Mouse (Mus musculus): ENCODE results near the gene Trim46. TPM values are rescaled to one million over a fixed set of nuclear protein-coding genes. Genes with fewer than 3 reads are reported as not detected.
A peak's percentile ranks its signal among the peaks of the same experiment; 100 is the strongest.

Gene Trim46
- total and polyA plus RNA-seq, 3 experiments, result 0.76 to 10.1 (median 2.7) TPM

GRCm38 (mm10) chr3:89251365-89251895 is 5.3 kb upstream of the Trim46 start:
- peak; percentile 73 for DNase-seq (ENCODE audit: low spot score)
- ATAC-seq (ENCODE audit: extremely low read depth, insufficient number of reproducible peaks, low FRiP score, poor library complexity, severe bottlenecking), result peak; percentile 32
- Histone ChIP-seq H3K36me3 (replicated peaks) (peaks cover 28% of the 10 kb centered on the region), H3K9me3 (replicated peaks) (no peaks in the 10 kb centered on the region), H3K4me3 (ENCODE audit: low read depth, low read length) (peak overlapping the region; percentile 58; the same call in 1 of the 2 replicates), H3K27me3 (ENCODE audit: insufficient read depth, low read length) (peaks cover 33% of the 10 kb centered on the region), H3K4me1 (ENCODE audit: insufficient read depth, low read depth, low read length) (peaks cover 50% of the 10 kb centered on the region)
- TF ChIP-seq GATA1 (IDR thresholded peaks at IDR 0.05; ENCODE audit: borderline replicate concordance, low read length) (no peak), POLR2AphosphoS5 (IDR thresholded peaks at IDR 0.05; ENCODE audit: insufficient replicate concordance, low read depth, low read length) (no peak), CTCF (IDR thresholded peaks at IDR 0.05; ENCODE audit: low read depth, low read length) (no peak), GATA2 (IDR thresholded peaks at IDR 0.05; ENCODE audit: borderline replicate concordance, low read depth, low read length) (no peak), TAL1 (conservative IDR thresholded peaks at IDR 0.05; ENCODE audit: low read depth, low read length) (no peak)

- no peak overlapping the region for H3K4me3 ChIP-seq (ENCODE audit: low read depth, low read length)
- no peak for DNase-seq (ENCODE audit: low spot score)
These were observed 4.4 kb upstream of the Trim46 start for GRCm38 (mm10) chr3:89250435-89251040.

GRCm38 (mm10) chr3:89247466-89247865 is 1.4 kb upstream of the Trim46 start:
- ATAC-seq (ENCODE audit: extremely low read depth, insufficient number of reproducible peaks, low FRiP score, poor library complexity, severe bottlenecking) (no peak), DNase-seq (ENCODE audit: low spot score) (no peak)
- peaks cover 28% of the 10 kb centered on the region for H3K36me3 ChIP-seq (replicated peaks)
- no peak for TF ChIP-seq POLR2AphosphoS5 (IDR thresholded peaks at IDR 0.05; ENCODE audit: insufficient replicate concordance, low read depth, low read length)
- no peak for TF ChIP-seq GATA2 (IDR thresholded peaks at IDR 0.05; ENCODE audit: borderline replicate concordance, low read depth, low read length)
- TF ChIP-seq TAL1 (conservative IDR thresholded peaks at IDR 0.05; ENCODE audit: low read depth, low read length), result no peak
- TF ChIP-seq GATA1 (IDR thresholded peaks at IDR 0.05; ENCODE audit: borderline replicate concordance, low read length), result no peak
- no peak for TF ChIP-seq CTCF (IDR thresholded peaks at IDR 0.05; ENCODE audit: low read depth, low read length)
- no peaks in the 10 kb centered on the region for H3K9me3 ChIP-seq (replicated peaks)
- H3K4me3 ChIP-seq (ENCODE audit: low read depth, low read length), result no peak overlapping the region; the same call in 1 of the 2 replicates
- H3K4me1 ChIP-seq (ENCODE audit: insufficient read depth, low read depth, low read length), result peaks cover 71% of the 10 kb centered on the region
- H3K27me3 ChIP-seq (ENCODE audit: insufficient read depth, low read length), result peaks cover 25% of the 10 kb centered on the region

More at GRCm38 (mm10) chr3:89250435-89251040, 4.4 kb upstream of the Trim46 start:
- peaks cover 57% of the 10 kb centered on the region for H3K4me1 ChIP-seq (ENCODE audit: insufficient read depth, low read depth, low read length)
- peaks cover 28% of the 10 kb centered on the region for H3K36me3 ChIP-seq (replicated peaks)
- H3K27me3 ChIP-seq (ENCODE audit: insufficient read depth, low read length), result peaks cover 27% of the 10 kb centered on the region
- peak; percentile 41; the same call in 1 of the 2 replicates for TF ChIP-seq POLR2AphosphoS5 (IDR thresholded peaks at IDR 0.05; ENCODE audit: insufficient replicate concordance, low read depth, low read length)
- TF ChIP-seq GATA2 (IDR thresholded peaks at IDR 0.05; ENCODE audit: borderline replicate concordance, low read depth, low read length), result no peak
- TF ChIP-seq CTCF (IDR thresholded peaks at IDR 0.05; ENCODE audit: low read depth, low read length), result 0 out of 2 replicates have a peak, but pooled peaks have one; percentile 32
- no peak for TF ChIP-seq TAL1 (conservative IDR thresholded peaks at IDR 0.05; ENCODE audit: low read depth, low read length)
- H3K9me3 ChIP-seq (replicated peaks), result no peaks in the 10 kb centered on the region
- no peak for ATAC-seq (ENCODE audit: extremely low read depth, insufficient number of reproducible peaks, low FRiP score, poor library complexity, severe bottlenecking)

- TF ChIP-seq CTCF (IDR thresholded peaks at IDR 0.05; ENCODE audit: low read depth, low read length), result no peak
- TF ChIP-seq GATA1 (IDR thresholded peaks at IDR 0.05; ENCODE audit: borderline replicate concordance, low read length), result no peak
- no peak for TF ChIP-seq TAL1 (conservative IDR thresholded peaks at IDR 0.05; ENCODE audit: low read depth, low read length)
- TF ChIP-seq POLR2AphosphoS5 (IDR thresholded peaks at IDR 0.05; ENCODE audit: insufficient replicate concordance, low read depth, low read length), result no peak
- no peak for TF ChIP-seq GATA2 (IDR thresholded peaks at IDR 0.05; ENCODE audit: borderline replicate concordance, low read depth, low read length)
- Histone ChIP-seq H3K4me1 (ENCODE audit: insufficient read depth, low read depth, low read length) (peaks cover 59% of the 10 kb centered on the region), H3K4me3 (ENCODE audit: low read depth, low read length) (peak within 1 kb of the TSS; percentile 84), H3K36me3 (replicated peaks) (peaks cover 28% of the 10 kb centered on the region), H3K27me3 (ENCODE audit: insufficient read depth, low read length) (peaks cover 28% of the 10 kb centered on the region), H3K9me3 (replicated peaks) (no peaks in the 10 kb centered on the region)
- ATAC-seq (ENCODE audit: extremely low read depth, insufficient number of reproducible peaks, low FRiP score, poor library complexity, severe bottlenecking), result no peak
- no peak for DNase-seq (ENCODE audit: low spot score)
These were observed 379 bp downstream of the Trim46 start, which contains the start of gene Krtcap2 for GRCm38 (mm10) chr3:89245688-89246171. Gene Krtcap2, plus strand, starts transcription at chr3:89245966.

- peaks cover 53% of the 10 kb centered on the region for H3K4me1 ChIP-seq (ENCODE audit: insufficient read depth, low read depth, low read length)
- no peaks in the 10 kb centered on the region for H3K9me3 ChIP-seq (replicated peaks)
- H3K36me3 ChIP-seq (replicated peaks), result peaks cover 28% of the 10 kb centered on the region
- ATAC-seq (ENCODE audit: extremely low read depth, insufficient number of reproducible peaks, low FRiP score, poor library complexity, severe bottlenecking) (no peak), DNase-seq (ENCODE audit: low spot score) (no peak)
- peak overlapping the region; percentile 40; the same call in 1 of the 2 replicates for H3K4me3 ChIP-seq (ENCODE audit: low read depth, low read length)
- peaks cover 28% of the 10 kb centered on the region for H3K27me3 ChIP-seq (ENCODE audit: insufficient read depth, low read length)
- TF ChIP-seq CTCF (IDR thresholded peaks at IDR 0.05; ENCODE audit: low read depth, low read length) (no peak), GATA2 (IDR thresholded peaks at IDR 0.05; ENCODE audit: borderline replicate concordance, low read depth, low read length) (no peak), POLR2AphosphoS5 (IDR thresholded peaks at IDR 0.05; ENCODE audit: insufficient replicate concordance, low read depth, low read length) (no peak), TAL1 (conservative IDR thresholded peaks at IDR 0.05; ENCODE audit: low read depth, low read length) (no peak), GATA1 (IDR thresholded peaks at IDR 0.05; ENCODE audit: borderline replicate concordance, low read length) (no peak)
These were observed 974 bp downstream of the Trim46 start for GRCm38 (mm10) chr3:89244982-89245687.

All from G1E (cell line).